Mouse (Mus musculus): ENCODE results near the gene Spg7. TPM values are rescaled to one million over a fixed set of nuclear protein-coding genes. Genes with fewer than 3 reads are reported as not detected.

Spg7 gene
- total and polyA plus RNA-seq, 3 experiments = 28.9 to 36.0 TPM; not detected in 1

- Histone ChIP-seq H3K4me3 (ENCODE audit: control insufficient read depth in 1 of 2, insufficient read depth in 1 of 2, low read depth in 2 of 2, low read length in 2 of 2) (no peak overlapping the region), H3K9me3 (replicated peaks; ENCODE audit: insufficient read depth, low read length) (no peaks in the 10 kb centered on the region), H3K27ac (ENCODE audit: control insufficient read depth, low read depth, low read length) (no peak overlapping the region), H3K79me2 (ENCODE audit: control insufficient read depth, insufficient read depth, low read length, poor library complexity) (no peaks in the 10 kb centered on the region), H3K4me1 (ENCODE audit: control insufficient read depth in 1 of 2, insufficient read depth in 2 of 2, low read length in 2 of 2) (no peaks in the 10 kb centered on the region), H3K27me3 (ENCODE audit: control insufficient read depth in 1 of 2, insufficient read depth in 2 of 2, low read length in 2 of 2) (no peaks in the 10 kb centered on the region), H3K9ac (ENCODE audit: control insufficient read depth, low read depth, low read length, poor library complexity, severe bottlenecking) (no peak overlapping the region), H3K36me3 (ENCODE audit: control insufficient read depth in 1 of 2, insufficient read depth in 2 of 2, low read length in 2 of 2) (no peaks in the 10 kb centered on the region; a peak in 1 of 4 replicates)
- DNase-seq (ENCODE audit: low read depth, low spot score) = no peak
- TF ChIP-seq ZKSCAN1 (IDR thresholded peaks at IDR 0.05; ENCODE audit: low read depth, low read length) (no peak), MAX (IDR thresholded peaks at IDR 0.05; ENCODE audit: low read length) (no peak), E2F4 (IDR thresholded peaks at IDR 0.05; ENCODE audit: borderline replicate concordance, low read depth, low read length) (no peak), USF1 (IDR thresholded peaks at IDR 0.05; ENCODE audit: low read depth, low read length) (no peak), MAZ (IDR thresholded peaks at IDR 0.05; ENCODE audit: low read depth, low read length) (no peak), CHD1 (IDR thresholded peaks at IDR 0.05; ENCODE audit: low read depth, low read length) (no peak), POLR2AphosphoS5 (IDR thresholded peaks at IDR 0.05; ENCODE audit: borderline replicate concordance, low read depth, low read length) (no peak), CHD2 (IDR thresholded peaks at IDR 0.05; ENCODE audit: low read length) (no peak), HCFC1 (IDR thresholded peaks at IDR 0.05; ENCODE audit: low read depth, low read length) (no peak), TAL1 (IDR thresholded peaks at IDR 0.05; ENCODE audit: low read length) (no peak), POLR2A (IDR thresholded peaks at IDR 0.05; ENCODE audit: control insufficient read depth in 1 of 2, insufficient read depth in 1 of 2, low read depth in 1 of 2, low read length in 2 of 2, poor library complexity in 1 of 2) (no peak), MAFK (IDR thresholded peaks at IDR 0.05; ENCODE audit: borderline replicate concordance, low read depth, low read length) (no peak), MEF2A (IDR thresholded peaks at IDR 0.05; ENCODE audit: extremely low read depth, insufficient replicate concordance, low read depth, low read length, poor library complexity, severe bottlenecking) (no peak), GABPA (IDR thresholded peaks at IDR 0.05; ENCODE audit: low read depth, low read length) (no peak), KAT2A (conservative IDR thresholded peaks at IDR 0.05; ENCODE audit: low read depth, low read length) (no peak)
Observed at GRCm38 (mm10) chr8:123082993-123083392, 20.3 kb downstream of the Spg7 start.

- H3K9me3 ChIP-seq (replicated peaks; ENCODE audit: insufficient read depth, low read length) = no peaks in the 10 kb centered on the region
- H3K27me3 ChIP-seq (ENCODE audit: control insufficient read depth in 1 of 2, insufficient read depth in 2 of 2, low read length in 2 of 2) = no peaks in the 10 kb centered on the region
- no peak overlapping the region for H3K9ac ChIP-seq (ENCODE audit: control insufficient read depth, low read depth, low read length, poor library complexity, severe bottlenecking)
- DNase-seq (ENCODE audit: low read depth, low spot score) = no peak
- H3K4me3 ChIP-seq (ENCODE audit: control insufficient read depth in 1 of 2, insufficient read depth in 1 of 2, low read depth in 2 of 2, low read length in 2 of 2) = no peak overlapping the region
- H3K79me2 ChIP-seq (ENCODE audit: control insufficient read depth, insufficient read depth, low read length, poor library complexity) = no peaks in the 10 kb centered on the region
- no peaks in the 10 kb centered on the region for H3K36me3 ChIP-seq (ENCODE audit: control insufficient read depth in 1 of 2, insufficient read depth in 2 of 2, low read length in 2 of 2)
- H3K27ac ChIP-seq (ENCODE audit: control insufficient read depth, low read depth, low read length) = no peak overlapping the region
- TF ChIP-seq HCFC1 (IDR thresholded peaks at IDR 0.05; ENCODE audit: low read depth, low read length) (no peak), CTCF (IDR thresholded peaks at IDR 0.05 in 2 of 3, conservative IDR thresholded peaks at IDR 0.05 in 1 of 3; ENCODE audit: control insufficient read depth in 1 of 3, insufficient read depth in 1 of 3, low read depth in 2 of 3, low read length in 3 of 3, poor library complexity in 1 of 3, severe bottlenecking in 1 of 3) (no peak), MAZ (IDR thresholded peaks at IDR 0.05; ENCODE audit: low read depth, low read length) (no peak), NELFE (IDR thresholded peaks at IDR 0.05; ENCODE audit: low read depth, low read length) (no peak), TAL1 (IDR thresholded peaks at IDR 0.05; ENCODE audit: low read length) (no peak), TBP (IDR thresholded peaks at IDR 0.05; ENCODE audit: low read depth, low read length) (no peak), USF2 (IDR thresholded peaks at IDR 0.05; ENCODE audit: borderline replicate concordance in 1 of 2, insufficient read depth in 1 of 2, low read depth in 1 of 2, low read length in 2 of 2) (no peak), CHD1 (IDR thresholded peaks at IDR 0.05; ENCODE audit: low read depth, low read length) (no peak), ETS1 (IDR thresholded peaks at IDR 0.05; ENCODE audit: low read depth, low read length) (no peak), GATA1 (IDR thresholded peaks at IDR 0.05; ENCODE audit: low read depth, low read length) (no peak), MAFK (IDR thresholded peaks at IDR 0.05; ENCODE audit: borderline replicate concordance, low read depth, low read length) (no peak), POLR2AphosphoS2 (IDR thresholded peaks at IDR 0.05; ENCODE audit: low read length) (no peak), SIN3A (IDR thresholded peaks at IDR 0.05; ENCODE audit: low read length) (no peak), E2F4 (IDR thresholded peaks at IDR 0.05; ENCODE audit: borderline replicate concordance, low read depth, low read length) (no peak), UBTF (IDR thresholded peaks at IDR 0.05; ENCODE audit: borderline replicate concordance, insufficient read depth, low read depth, low read length) (no peak), MXI1 (IDR thresholded peaks at IDR 0.05; ENCODE audit: low read depth, low read length) (no peak)
- no peaks in the 10 kb centered on the region for H3K4me1 ChIP-seq (ENCODE audit: control insufficient read depth in 1 of 2, insufficient read depth in 2 of 2, low read length in 2 of 2)
Observed at GRCm38 (mm10) chr8:123083610-123084009, 20.9 kb downstream of the Spg7 start.

Measured in MEL (cell line).